Mouse (Mus musculus) stomach, embryonic 16.5 days (tissue): ENCODE measurements around the gene P4ha2. TPM values are rescaled to one million over a fixed set of nuclear protein-coding genes. Genes with fewer than 3 reads are reported as not detected.
A peak's percentile ranks its signal among the peaks of the same experiment; 100 is the strongest.

Experiments used
- ATAC-seq: fragments of 200-750 bp; cut with Nextera tagmentation; 2 replicates; pipeline ENCODE4 v1.8.0; 2017; ENCODE audit warnings: moderate number of reproducible peaks, moderate TSS enrichment; ENCODE audit not compliant: insufficient read depth, low FRiP score
- H3K27ac ChIP-seq: fragments of 300-500 bp; sonication (generic); 2 replicates; pipeline ENCODE4 v1.5.1; 2014; ENCODE audit warnings: low read length
- H3K27me3 ChIP-seq: fragments of 300-500 bp; sonication (generic); 2 replicates; pipeline ENCODE4 v1.6.1; 2014; ENCODE audit warnings: low read length, control low read depth, mixed read lengths; ENCODE audit not compliant: control insufficient read depth, insufficient read depth
- H3K36me3 ChIP-seq: fragments of 300-500 bp; sonication (generic); 2 replicates; pipeline ENCODE4 v1.6.1; 2014; ENCODE audit warnings: low read length; ENCODE audit not compliant: control insufficient read depth, insufficient read depth
- H3K4me1 ChIP-seq: fragments of 300-500 bp; sonication (generic); 2 replicates; pipeline ENCODE4 v1.6.1; 2014; ENCODE audit warnings: low read length, control low read depth, mixed read lengths; ENCODE audit not compliant: control insufficient read depth, insufficient read depth
- H3K4me2 ChIP-seq: fragments of 300-500 bp; sonication (generic); 2 replicates; pipeline ENCODE4 v1.6.1; 2014; ENCODE audit warnings: low read depth, low read length, mixed read lengths
- H3K4me3 ChIP-seq: fragments of 300-500 bp; sonication (generic); replicated peaks from 2 replicates; pipeline ENCODE4 v1.5.1; 2014; ENCODE audit warnings: mild to moderate bottlenecking, low read length
- H3K9ac ChIP-seq: fragments of 300-500 bp; sonication (generic); 2 replicates; pipeline ENCODE4 v1.6.1; 2014; ENCODE audit warnings: low read length
- H3K9me3 ChIP-seq: fragments of 300-500 bp; sonication (generic); replicated peaks from 2 replicates; pipeline ENCODE4 v1.6.1; 2016; ENCODE audit warnings: low read length, control low read depth; ENCODE audit not compliant: control insufficient read depth
- WGBS: fragments of 180-500 bp; shearing (Covaris S2); extraction: QIAGEN DNeasy Blood & Tissue Kit; methylation state at CpG from one replicate; pipeline ENCODE4 v1.1.7; 2014; 5-methylcytosine and 5-hydroxymethylcytosine counted together
- polyA plus RNA-seq: library from polyadenylated mRNA; unstranded; fragments of >200 nt; fragmentation: Nextera tagmentation; extraction: Ambion mirVana; gene quantifications from 2 replicates; pipeline ENCODE4 v1.2.1, GENCODE M21; 2015

Gene P4ha2
- polyA plus RNA-seq, 1 experiment from 2014 or later, result 78.6 TPM

DNA sequence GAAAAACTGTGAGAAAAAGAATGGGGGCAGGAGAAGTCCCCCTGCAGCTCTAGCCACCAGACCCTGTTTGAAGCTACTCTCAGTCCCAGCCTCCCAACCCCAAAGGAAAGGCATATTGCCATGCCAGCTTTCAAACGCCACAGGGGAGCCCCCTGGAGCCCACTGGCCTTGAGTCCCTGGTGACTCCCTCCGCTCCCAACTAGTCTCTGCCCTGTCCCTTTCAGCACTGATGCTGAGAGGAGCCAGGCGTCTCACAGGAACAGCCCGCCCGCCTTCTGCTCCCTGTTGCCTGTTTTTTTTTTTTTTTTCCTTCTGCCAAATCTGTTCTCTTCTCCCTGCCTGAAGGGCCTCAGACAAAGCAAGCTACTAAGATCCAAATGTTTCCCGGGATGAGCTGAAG, 41.3 kb upstream of the P4ha2 start:
- no peaks in the 10 kb centered on the region for H3K36me3 ChIP-seq
- WGBS, result 29% methylated on average over 6 of the region's 6 CpGs
- H3K4me1 ChIP-seq, result peaks cover 44% of the 10 kb centered on the region
- no peaks in the 10 kb centered on the region for H3K9me3 ChIP-seq
- H3K4me3 ChIP-seq, result no peak overlapping the region
- H3K4me2 ChIP-seq, result no peak overlapping the region
- peak overlapping the region; percentile 67 for H3K27ac ChIP-seq
- no peak for ATAC-seq
- H3K9ac ChIP-seq, result 0 out of 2 replicates have a peak overlapping the region, but pooled peaks have one; percentile 33
- H3K27me3 ChIP-seq, result no peaks in the 10 kb centered on the region

DNA sequence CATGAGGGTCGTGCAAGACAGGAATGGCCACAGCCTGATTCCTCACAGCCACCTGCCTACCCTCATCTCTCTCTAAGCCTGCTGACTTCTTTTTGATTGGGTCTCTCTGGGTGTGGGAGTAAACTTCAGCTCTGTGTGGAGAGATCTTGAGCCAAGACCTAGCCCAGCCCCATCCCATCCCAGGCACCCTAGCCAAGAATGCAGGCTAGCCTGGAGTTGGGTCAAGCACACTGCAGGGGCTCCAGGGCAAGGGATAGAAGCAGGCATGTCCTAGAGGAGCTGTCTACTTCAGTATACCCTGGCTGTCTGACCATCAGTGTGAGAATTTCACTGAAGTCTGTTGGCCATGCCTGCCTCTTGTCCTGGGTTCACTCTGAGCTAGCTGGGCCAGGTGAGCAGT, 40.4 kb upstream of the P4ha2 start:
- H3K9me3 ChIP-seq, result no peaks in the 10 kb centered on the region
- no peak for ATAC-seq
- no peak overlapping the region for H3K4me2 ChIP-seq
- peaks cover 47% of the 10 kb centered on the region for H3K4me1 ChIP-seq
- H3K27me3 ChIP-seq, result no peaks in the 10 kb centered on the region
- H3K36me3 ChIP-seq, result no peaks in the 10 kb centered on the region
- no peak overlapping the region for H3K4me3 ChIP-seq
- peak overlapping the region; percentile 67; the same call in 1 of the 2 replicates for H3K27ac ChIP-seq
- 39% methylated on average over 1 of the region's 1 CpGs for WGBS
- H3K9ac ChIP-seq, result no peak overlapping the region

DNA sequence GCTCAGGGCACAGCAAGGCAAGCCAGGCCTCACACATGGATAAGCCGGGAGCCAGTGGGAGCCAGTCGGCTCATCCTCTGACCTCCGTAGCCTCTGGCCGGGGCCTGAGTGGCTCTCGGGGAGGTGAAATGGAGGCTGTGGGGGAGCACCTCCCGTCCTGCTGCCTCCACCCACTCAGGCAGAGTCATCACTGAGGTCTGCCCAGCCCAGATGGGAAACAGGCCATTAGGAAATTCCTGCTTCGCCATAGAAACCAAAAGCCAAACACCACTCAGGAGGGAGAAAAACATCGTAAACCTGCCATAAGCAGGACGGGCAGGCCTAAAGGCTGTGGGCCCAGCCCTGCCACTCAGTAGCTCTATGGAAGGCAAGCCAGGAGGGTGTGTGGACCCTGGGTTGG, 39.6 kb upstream of the P4ha2 start:
- Histone ChIP-seq H3K4me1 (peaks cover 47% of the 10 kb centered on the region), H3K4me2 (no peak overlapping the region; the same call in 1 of the 2 replicates), H3K27me3 (no peaks in the 10 kb centered on the region), H3K9ac (no peak overlapping the region), H3K9me3 (no peaks in the 10 kb centered on the region), H3K36me3 (no peaks in the 10 kb centered on the region), H3K27ac (0 out of 2 replicates have a peak overlapping the region, but pooled peaks have one; percentile 12), H3K4me3 (no peak overlapping the region)
- peak; percentile 34; the same call in 1 of the 2 replicates for ATAC-seq
- WGBS, result 25% methylated on average over 9 of the region's 9 CpGs

DNA sequence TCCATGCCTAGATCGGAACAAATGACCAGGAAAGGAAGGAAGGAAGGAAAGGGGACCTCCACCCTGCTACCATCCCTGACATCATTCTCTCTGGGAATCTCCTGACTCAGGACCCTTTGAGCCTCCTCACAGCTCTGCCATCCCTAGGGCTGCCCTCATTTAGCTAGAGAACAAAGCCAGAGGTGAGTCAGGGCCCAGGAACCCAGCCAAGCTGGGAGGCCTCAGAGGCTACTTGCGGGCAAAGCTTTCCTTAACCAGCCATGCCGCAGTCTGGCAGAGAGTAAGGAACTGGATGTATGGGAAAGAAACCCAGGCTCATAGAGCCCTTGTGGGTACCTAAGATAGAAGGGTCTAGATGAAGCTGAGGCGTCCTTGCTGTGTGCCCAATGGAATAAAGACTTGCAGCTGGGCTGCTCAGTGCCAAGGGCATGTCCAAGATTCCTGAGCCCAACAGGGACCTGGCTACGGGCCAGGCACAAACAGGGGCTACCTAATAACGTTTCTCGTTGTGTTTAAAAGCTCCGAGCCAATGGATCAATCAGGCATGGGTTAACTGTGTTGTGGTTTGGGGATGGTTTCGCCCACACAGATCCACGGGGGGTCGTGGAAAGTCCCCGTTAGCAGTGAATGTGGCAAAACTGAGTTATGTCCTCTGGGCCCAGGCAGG, 37.7 kb upstream of the P4ha2 start:
- H3K27ac ChIP-seq, result peak overlapping the region; percentile 77

DNA sequence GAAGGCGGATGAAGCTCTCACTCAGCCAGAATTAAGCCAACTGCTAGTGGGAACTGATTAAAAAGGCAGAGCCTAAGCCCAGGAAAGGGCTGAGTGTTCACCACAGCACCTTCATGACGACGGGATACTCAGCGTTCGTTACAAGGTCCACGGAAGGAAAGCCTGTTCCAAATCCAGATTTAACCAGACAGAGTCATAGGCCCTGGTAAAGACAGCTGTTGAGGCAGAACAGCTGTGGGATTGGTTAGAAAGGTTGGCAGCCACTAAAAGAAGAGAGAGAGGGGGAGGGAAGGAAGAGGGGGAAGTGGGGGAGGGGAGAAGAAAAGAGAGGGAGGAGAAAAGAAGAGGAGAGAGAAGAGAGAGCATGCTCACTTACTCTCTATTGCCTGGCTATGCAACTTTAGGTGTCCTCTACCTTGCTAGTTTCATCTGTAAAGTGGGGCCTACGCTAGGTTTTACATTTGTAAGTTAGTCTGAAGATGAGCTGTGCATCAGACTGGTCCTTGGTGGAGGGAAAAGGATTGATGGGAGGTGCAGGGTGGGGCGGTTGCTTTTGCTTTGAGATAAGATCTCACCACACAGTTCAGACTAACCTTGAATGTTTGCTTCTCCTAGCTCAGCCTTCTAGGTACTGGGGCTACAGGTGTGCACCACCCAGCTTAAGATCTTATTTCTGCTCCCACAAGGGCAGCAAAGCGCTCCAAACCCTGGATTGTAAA, 37.0 kb upstream of the P4ha2 start:
- no peaks in the 10 kb centered on the region for H3K27me3 ChIP-seq
- no peaks in the 10 kb centered on the region for H3K9me3 ChIP-seq
- WGBS, result 49% methylated on average over 9 of the region's 9 CpGs
- peak overlapping the region; percentile 77 for H3K27ac ChIP-seq
- no peak overlapping the region for H3K4me3 ChIP-seq
- peak overlapping the region; percentile 7; the same call in 1 of the 2 replicates for H3K4me2 ChIP-seq
- H3K9ac ChIP-seq, result no peak overlapping the region
- no peaks in the 10 kb centered on the region for H3K36me3 ChIP-seq
- H3K4me1 ChIP-seq, result peaks cover 67% of the 10 kb centered on the region
- peak; percentile 18; the same call in 1 of the 2 replicates for ATAC-seq

More for the DNA sequence above, 37.7 kb upstream of the P4ha2 start:
- Histone ChIP-seq H3K9ac (no peak overlapping the region), H3K4me3 (no peak overlapping the region), H3K36me3 (no peaks in the 10 kb centered on the region), H3K4me1 (peaks cover 63% of the 10 kb centered on the region), H3K4me2 (no peak overlapping the region), H3K27me3 (no peaks in the 10 kb centered on the region), H3K9me3 (no peaks in the 10 kb centered on the region)
- 53% methylated on average over 12 of the region's 12 CpGs for WGBS
- ATAC-seq, result no peak

DNA sequence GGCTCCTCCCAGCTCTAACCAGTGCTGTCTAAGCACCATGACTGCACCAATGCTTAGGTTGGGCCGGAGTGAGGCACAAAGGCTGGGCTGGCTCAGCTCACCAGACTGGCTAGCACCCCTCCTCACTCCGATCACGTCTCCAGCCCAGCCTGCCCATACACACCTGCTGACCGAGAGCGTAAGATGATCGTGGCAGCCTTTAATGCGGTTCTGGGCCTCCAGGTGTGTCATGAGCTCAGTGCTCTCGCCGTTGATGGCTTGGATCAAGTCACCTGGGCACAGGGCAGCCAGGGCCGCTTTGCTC, 36.5 kb upstream of the P4ha2 start:
- 79% methylated on average over 10 of the region's 10 CpGs for WGBS
- H3K36me3 ChIP-seq, result no peaks in the 10 kb centered on the region
- no peak overlapping the region for H3K4me3 ChIP-seq
- ATAC-seq, result no peak
- no peaks in the 10 kb centered on the region for H3K9me3 ChIP-seq
- H3K4me1 ChIP-seq, result peaks cover 63% of the 10 kb centered on the region
- H3K4me2 ChIP-seq, result no peak overlapping the region
- H3K27me3 ChIP-seq, result no peaks in the 10 kb centered on the region
- H3K9ac ChIP-seq, result no peak overlapping the region
- peak overlapping the region; percentile 58 for H3K27ac ChIP-seq

DNA sequence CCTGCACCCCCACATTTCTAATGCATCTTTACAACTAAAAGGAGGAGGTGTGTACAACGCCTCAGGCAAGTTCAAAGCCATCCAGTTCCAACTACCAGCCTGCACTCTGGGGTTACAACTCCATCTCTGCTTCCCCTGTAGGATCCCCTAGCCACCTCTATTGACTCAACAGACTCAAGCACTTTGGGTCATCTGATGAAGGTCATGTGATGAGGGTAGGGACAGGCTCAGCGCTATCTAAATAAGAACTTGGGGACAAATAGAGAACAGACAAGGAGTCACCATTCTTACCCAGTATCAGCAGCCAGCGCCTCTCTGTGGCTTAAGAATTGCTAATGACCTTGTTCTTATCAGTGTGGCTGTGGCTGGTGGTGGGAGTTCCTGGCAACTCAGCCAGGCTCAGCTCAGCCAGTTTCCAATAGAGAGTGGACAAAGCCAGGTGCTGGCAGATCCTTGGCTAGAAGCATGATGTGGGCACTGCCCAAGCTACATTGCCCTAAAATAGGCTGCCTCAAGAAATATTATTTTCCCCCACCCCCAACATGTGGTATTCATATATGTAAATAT, 35.4 kb upstream of the P4ha2 start:
- no peak for ATAC-seq
- peaks cover 60% of the 10 kb centered on the region for H3K4me1 ChIP-seq
- no peak overlapping the region for H3K27ac ChIP-seq
- no peaks in the 10 kb centered on the region for H3K36me3 ChIP-seq
- H3K9ac ChIP-seq, result no peak overlapping the region
- WGBS, result 67% methylated on average over 3 of the region's 3 CpGs
- no peak overlapping the region for H3K4me2 ChIP-seq
- no peaks in the 10 kb centered on the region for H3K9me3 ChIP-seq
- H3K27me3 ChIP-seq, result no peaks in the 10 kb centered on the region
- H3K4me3 ChIP-seq, result no peak overlapping the region

DNA sequence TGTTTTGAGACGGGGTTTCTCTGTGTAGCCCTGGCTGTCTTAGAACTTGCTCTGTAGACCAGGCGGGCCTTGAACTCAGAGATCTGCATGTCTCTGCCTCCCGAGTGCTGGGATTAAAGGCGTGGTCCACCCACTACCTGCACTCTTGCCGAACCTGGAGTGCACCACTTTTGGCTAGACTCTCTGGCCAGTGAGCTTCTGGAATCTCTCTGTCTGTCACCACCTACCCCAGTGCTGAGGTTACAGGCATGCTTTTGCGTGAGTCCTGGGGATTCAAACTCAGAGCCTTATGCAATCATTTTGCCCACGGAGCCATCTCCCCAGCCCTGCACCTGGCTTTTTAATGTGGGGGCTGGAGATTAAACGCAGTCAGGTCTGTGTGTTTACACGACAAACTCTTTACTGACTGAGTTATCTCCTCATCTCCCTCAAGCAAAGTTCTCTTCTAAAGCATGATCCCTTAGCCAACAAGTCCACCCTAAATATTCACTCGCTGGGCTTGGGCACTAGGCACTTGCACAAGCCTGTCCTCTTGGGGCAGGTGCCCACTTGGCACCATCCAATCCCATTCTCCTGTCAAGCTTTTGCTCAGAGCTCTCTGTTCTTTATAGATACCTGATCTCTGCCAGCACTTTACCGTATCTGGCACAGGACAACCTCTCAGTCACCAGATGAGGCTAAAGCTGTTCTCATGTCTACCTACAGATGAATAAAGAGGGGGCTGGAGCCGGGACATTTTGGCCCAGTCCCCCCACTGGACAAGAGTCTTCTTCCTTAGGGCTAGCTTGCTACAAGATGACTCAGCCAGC, 34.6 kb upstream of the P4ha2 start:
- H3K27ac ChIP-seq, result no peak overlapping the region
- no peaks in the 10 kb centered on the region for H3K27me3 ChIP-seq
- H3K9ac ChIP-seq, result no peak overlapping the region
- H3K9me3 ChIP-seq, result no peaks in the 10 kb centered on the region
- no peak for ATAC-seq
- 68% methylated on average over 12 of the region's 12 CpGs for WGBS
- no peaks in the 10 kb centered on the region for H3K36me3 ChIP-seq
- no peak overlapping the region for H3K4me3 ChIP-seq
- H3K4me1 ChIP-seq, result peaks cover 53% of the 10 kb centered on the region
- H3K4me2 ChIP-seq, result no peak overlapping the region

DNA sequence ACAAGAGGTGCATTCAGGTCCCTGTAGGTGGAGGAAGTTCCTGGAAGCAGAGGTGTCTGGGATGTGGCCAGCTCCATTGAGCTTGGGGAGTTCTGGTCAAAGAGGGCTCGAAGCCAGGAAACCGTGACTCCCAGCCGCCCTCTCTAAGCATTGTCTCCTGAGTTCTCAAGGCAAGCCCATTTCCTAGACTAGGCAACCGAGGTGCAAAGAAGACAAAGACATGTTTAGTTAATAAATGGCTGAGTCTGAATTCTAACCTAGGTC, 34.0 kb upstream of the P4ha2 start:
- Histone ChIP-seq H3K9me3 (no peaks in the 10 kb centered on the region), H3K9ac (no peak overlapping the region), H3K27me3 (no peaks in the 10 kb centered on the region), H3K4me1 (peaks cover 49% of the 10 kb centered on the region), H3K4me2 (no peak overlapping the region), H3K36me3 (no peaks in the 10 kb centered on the region), H3K27ac (no peak overlapping the region), H3K4me3 (no peak overlapping the region)
- ATAC-seq, result no peak
- WGBS, result 85% methylated on average over 4 of the region's 4 CpGs
